Mouse (Mus musculus) forebrain, embryonic 12.5 days (tissue): ENCODE measurements around the gene Rasa4. TPM values are rescaled to one million over a fixed set of nuclear protein-coding genes. Genes with fewer than 3 reads are reported as not detected.
"Not testable (repeated sequence)": the region's sequence is repeated elsewhere in the genome, so short reads cannot be mapped to it uniquely, and the experiment has no call there.

ENCODE experiments used
- ATAC-seq: fragments of 200-750 bp; cut with Nextera tagmentation; 2 replicates; pipeline ENCODE4 v1.8.0; 2017; ENCODE audit warnings: moderate TSS enrichment; ENCODE audit not compliant: low FRiP score
- H3K27ac ChIP-seq: fragments of 300-500 bp; sonication (generic); 2 replicates; pipeline ENCODE4 v1.5.1; 2016; ENCODE audit warnings: mild to moderate bottlenecking
- H3K27me3 ChIP-seq: fragments of 300-500 bp; sonication (generic); 2 replicates; pipeline ENCODE4 v1.6.1; 2016; ENCODE audit warnings: mild to moderate bottlenecking
- H3K36me3 ChIP-seq: fragments of 300-500 bp; sonication (generic); replicated peaks from 2 replicates; pipeline ENCODE4 v1.6.1; 2016; ENCODE audit warnings: mild to moderate bottlenecking
- H3K4me1 ChIP-seq: fragments of 300-500 bp; sonication (generic); 2 replicates; pipeline ENCODE4 v1.6.1; 2016
- H3K4me2 ChIP-seq: fragments of 300-500 bp; sonication (generic); 2 replicates; pipeline ENCODE4 v1.6.1; 2016; ENCODE audit warnings: mild to moderate bottlenecking, moderate library complexity
- H3K4me3 ChIP-seq: fragments of 300-500 bp; sonication (generic); replicated peaks from 2 replicates; pipeline ENCODE4 v1.5.1; 2016; ENCODE audit warnings: mild to moderate bottlenecking
- H3K9ac ChIP-seq: fragments of 300-500 bp; sonication (generic); 2 replicates; pipeline ENCODE4 v1.6.1; 2016; ENCODE audit warnings: mild to moderate bottlenecking
- H3K9me3 ChIP-seq: fragments of 300-500 bp; sonication (generic); 2 replicates; pipeline ENCODE4 v1.6.1; 2016
- WGBS: fragments of 180-500 bp; shearing (Covaris S2); methylation state at CpG from one replicate; pipeline ENCODE4 v1.1.7; 2016; 5-methylcytosine and 5-hydroxymethylcytosine counted together
- polyA plus RNA-seq: library from polyadenylated mRNA; unstranded; fragments of >200 nt; fragmentation: Nextera tagmentation; extraction: Ambion mirVana; gene quantifications from 2 replicates; pipeline ENCODE4 v1.2.1, GENCODE M21; 2016

Gene Rasa4
- polyA plus RNA-seq, 1 experiment from 2014 or later, result 6.2 TPM

- Histone ChIP-seq H3K9ac (peak within 1 kb of the TSS; percentile 78), H3K4me1 (peaks cover 25% of the 10 kb centered on the region), H3K4me3 (peak within 1 kb of the TSS; percentile 70), H3K27me3 (no peaks in the 10 kb centered on the region), H3K36me3 (peaks cover 48% of the 10 kb centered on the region), H3K27ac (0 out of 2 replicates have a peak within 1 kb of the TSS, but pooled peaks have one; percentile 36), H3K9me3 (no peaks in the 10 kb centered on the region), H3K4me2 (peak within 1 kb of the TSS; percentile 83)
- whole genome bisulfite sequencing, result under 1% methylated on average over 60 of the region's 60 CpGs
- peak; percentile 94 for ATAC-seq
These were observed 52.0 kb downstream of the Rasa4 start, which contains the start of the genes Lrwd1 and Alkbh4 for GRCm38 (mm10) chr5:136135571-136136291. TSS of gene Lrwd1 (minus strand) at chr5:136136074. TSS of gene Alkbh4 (plus strand) at chr5:136136146.

GRCm38 (mm10) chr5:136136292-136136990, 52.7 kb downstream of the Rasa4 start:
- H3K9ac ChIP-seq, result peak overlapping the region; percentile 78
- no peak overlapping the region for H3K27ac ChIP-seq
- peaks cover 25% of the 10 kb centered on the region for H3K4me1 ChIP-seq
- WGBS, result 7% methylated on average over 20 of the region's 20 CpGs
- no peaks in the 10 kb centered on the region for H3K9me3 ChIP-seq
- H3K4me3 ChIP-seq, result peak overlapping the region; percentile 70
- no peak; the same call in none of the 2 replicates for ATAC-seq
- H3K4me2 ChIP-seq, result peak overlapping the region; percentile 83
- no peaks in the 10 kb centered on the region for H3K27me3 ChIP-seq
- peaks cover 48% of the 10 kb centered on the region for H3K36me3 ChIP-seq

GRCm38 (mm10) chr5:136137658-136138274, 54.0 kb downstream of the Rasa4 start:
- no peak overlapping the region for H3K4me3 ChIP-seq
- H3K4me1 ChIP-seq, result peaks cover 25% of the 10 kb centered on the region
- H3K36me3 ChIP-seq, result peaks cover 45% of the 10 kb centered on the region
- no peaks in the 10 kb centered on the region for H3K9me3 ChIP-seq
- ATAC-seq, result no peak
- WGBS, result 75% methylated on average over 13 of the region's 13 CpGs
- H3K9ac ChIP-seq, result no peak overlapping the region
- H3K27ac ChIP-seq, result no peak overlapping the region
- H3K27me3 ChIP-seq, result no peaks in the 10 kb centered on the region
- H3K4me2 ChIP-seq, result no peak overlapping the region

GRCm38 (mm10) chr5:136139393-136139792, 55.7 kb downstream of the Rasa4 start:
- peaks cover 37% of the 10 kb centered on the region for H3K36me3 ChIP-seq
- H3K4me2 ChIP-seq, result no peak overlapping the region
- H3K9ac ChIP-seq, result no peak overlapping the region
- no peaks in the 10 kb centered on the region for H3K27me3 ChIP-seq
- no peak overlapping the region for H3K4me3 ChIP-seq
- peaks cover 6% of the 10 kb centered on the region; the same call in 1 of the 2 replicates for H3K9me3 ChIP-seq
- H3K4me1 ChIP-seq, result peaks cover 23% of the 10 kb centered on the region
- 95% methylated on average over 13 of the region's 13 CpGs for WGBS
- ATAC-seq, result no peak
- no peak overlapping the region for H3K27ac ChIP-seq

GRCm38 (mm10) chr5:136140057-136140482, 56.4 kb downstream of the Rasa4 start:
- no peak overlapping the region for H3K27ac ChIP-seq
- no peaks in the 10 kb centered on the region for H3K27me3 ChIP-seq
- no peak overlapping the region for H3K4me2 ChIP-seq
- ATAC-seq, result no peak
- H3K4me1 ChIP-seq, result peaks cover 16% of the 10 kb centered on the region
- peaks cover 6% of the 10 kb centered on the region; the same call in 1 of the 2 replicates for H3K9me3 ChIP-seq
- WGBS, result 96% methylated on average over 10 of the region's 10 CpGs
- peaks cover 37% of the 10 kb centered on the region for H3K36me3 ChIP-seq
- H3K4me3 ChIP-seq, result no peak overlapping the region
- no peak overlapping the region for H3K9ac ChIP-seq

- Histone ChIP-seq H3K27ac (no peak overlapping the region), H3K9me3 (peaks cover 6% of the 10 kb centered on the region; the same call in 1 of the 2 replicates), H3K4me3 (no peak overlapping the region), H3K27me3 (no peaks in the 10 kb centered on the region), H3K4me1 (no peaks in the 10 kb centered on the region), H3K9ac (no peak overlapping the region), H3K36me3 (peaks cover 37% of the 10 kb centered on the region), H3K4me2 (no peak overlapping the region)
- WGBS, result 88% methylated on average over 5 of the region's 5 CpGs
- no peak for ATAC-seq
These were observed 59.0 kb downstream of the Rasa4 start for GRCm38 (mm10) chr5:136142746-136143145.

- no peak overlapping the region for H3K27ac ChIP-seq
- no peak overlapping the region for H3K4me2 ChIP-seq
- no peaks in the 10 kb centered on the region for H3K27me3 ChIP-seq
- peaks cover 36% of the 10 kb centered on the region for H3K36me3 ChIP-seq
- H3K9me3 ChIP-seq, result peaks cover 6% of the 10 kb centered on the region; the same call in 1 of the 2 replicates
- H3K4me3 ChIP-seq, result no peak overlapping the region
- H3K9ac ChIP-seq, result no peak overlapping the region
- no peak for ATAC-seq
- WGBS, result 86% methylated on average over 6 of the region's 6 CpGs
- H3K4me1 ChIP-seq, result no peaks in the 10 kb centered on the region
These were observed 59.5 kb downstream of the Rasa4 start for GRCm38 (mm10) chr5:136143161-136143755.

- Histone ChIP-seq H3K9ac (no peak overlapping the region), H3K9me3 (peaks cover 6% of the 10 kb centered on the region; the same call in 1 of the 2 replicates), H3K27me3 (no peaks in the 10 kb centered on the region), H3K4me3 (no peak overlapping the region), H3K4me1 (no peaks in the 10 kb centered on the region), H3K36me3 (peaks cover 24% of the 10 kb centered on the region), H3K27ac (no peak overlapping the region), H3K4me2 (no peak overlapping the region)
- WGBS, result 76% methylated on average over 12 of the region's 12 CpGs
- ATAC-seq, result no peak
These were observed 61.1 kb downstream of the Rasa4 start for GRCm38 (mm10) chr5:136144606-136145430.

GRCm38 (mm10) chr5:136146936-136147335, 63.2 kb downstream of the Rasa4 start:
- peaks cover 6% of the 10 kb centered on the region; the same call in 1 of the 2 replicates for H3K9me3 ChIP-seq

GRCm38 (mm10) chr5:136147704-136148103, 64.0 kb downstream of the Rasa4 start:
- ATAC-seq, result no peak

More at GRCm38 (mm10) chr5:136146936-136147335, 63.2 kb downstream of the Rasa4 start:
- 100% methylated on average over 1 of the region's 1 CpGs for WGBS
- no peak for ATAC-seq
- Histone ChIP-seq H3K27me3 (no peaks in the 10 kb centered on the region), H3K36me3 (peaks cover 5% of the 10 kb centered on the region), H3K4me2 (no peak overlapping the region), H3K9ac (no peak overlapping the region), H3K27ac (no peak overlapping the region), H3K4me3 (no peak overlapping the region), H3K4me1 (no peaks in the 10 kb centered on the region)

GRCm38 (mm10) chr5:136149134-136149576, 65.4 kb downstream of the Rasa4 start:
- H3K36me3 ChIP-seq, H3K27me3 ChIP-seq, ATAC-seq, H3K4me1 ChIP-seq, H3K9me3 ChIP-seq, H3K9ac ChIP-seq, H3K4me2 ChIP-seq, H3K27ac ChIP-seq, H3K4me3 ChIP-seq: not testable (repeated sequence)
- WGBS, result 84% methylated on average over 5 of the region's 5 CpGs

More at GRCm38 (mm10) chr5:136147704-136148103, 64.0 kb downstream of the Rasa4 start:
- 76% methylated on average over 8 of the region's 8 CpGs for WGBS
- peaks cover 6% of the 10 kb centered on the region; the same call in 1 of the 2 replicates for H3K9me3 ChIP-seq
- no peak overlapping the region for H3K27ac ChIP-seq
- no peaks in the 10 kb centered on the region for H3K27me3 ChIP-seq
- H3K9ac ChIP-seq, result no peak overlapping the region
- no peaks in the 10 kb centered on the region for H3K4me1 ChIP-seq
- no peak overlapping the region for H3K4me2 ChIP-seq
- H3K36me3 ChIP-seq, result no peaks in the 10 kb centered on the region
- no peak overlapping the region for H3K4me3 ChIP-seq
